Mouse (Mus musculus): ENCODE results near the gene Coro6. TPM values are rescaled to one million over a fixed set of nuclear protein-coding genes. Genes with fewer than 3 reads are reported as not detected.

Gene Coro6
- polyA plus RNA-seq, 1 experiment = 0.02 TPM

GRCm38 (mm10) chr11:77483510-77484255 lies 21.5 kb downstream of the Coro6 start:
- no peak for TF ChIP-seq GATA1 (IDR thresholded peaks at IDR 0.05; ENCODE audit: low read length)

DNA sequence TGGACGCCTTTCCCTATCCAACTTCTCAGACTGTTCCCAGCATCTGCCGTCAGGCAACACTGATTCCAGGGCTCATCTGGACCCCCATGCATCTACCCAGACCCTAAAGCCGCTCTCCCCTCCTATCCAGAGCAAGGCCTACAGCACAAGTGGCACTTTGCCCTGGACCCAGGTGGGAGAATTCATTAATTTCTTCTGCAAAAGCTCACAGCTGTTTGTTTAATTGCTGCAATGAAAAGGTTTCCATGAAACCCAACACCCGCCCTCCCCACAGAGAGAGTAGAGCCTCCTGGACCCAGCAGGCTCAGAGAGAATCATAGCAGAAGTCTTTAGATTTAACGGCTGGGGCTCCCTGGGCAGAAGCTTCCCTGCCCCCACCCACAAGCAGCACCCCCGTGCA lies 23.0 kb downstream of the Coro6 start:
- no peak for TF ChIP-seq GATA1 (IDR thresholded peaks at IDR 0.05; ENCODE audit: low read length)

- TF ChIP-seq GATA1 (IDR thresholded peaks at IDR 0.05; ENCODE audit: low read length) = no peak
Measured at GRCm38 (mm10) chr11:77486798-77487197, 24.6 kb downstream of the Coro6 start.

DNA sequence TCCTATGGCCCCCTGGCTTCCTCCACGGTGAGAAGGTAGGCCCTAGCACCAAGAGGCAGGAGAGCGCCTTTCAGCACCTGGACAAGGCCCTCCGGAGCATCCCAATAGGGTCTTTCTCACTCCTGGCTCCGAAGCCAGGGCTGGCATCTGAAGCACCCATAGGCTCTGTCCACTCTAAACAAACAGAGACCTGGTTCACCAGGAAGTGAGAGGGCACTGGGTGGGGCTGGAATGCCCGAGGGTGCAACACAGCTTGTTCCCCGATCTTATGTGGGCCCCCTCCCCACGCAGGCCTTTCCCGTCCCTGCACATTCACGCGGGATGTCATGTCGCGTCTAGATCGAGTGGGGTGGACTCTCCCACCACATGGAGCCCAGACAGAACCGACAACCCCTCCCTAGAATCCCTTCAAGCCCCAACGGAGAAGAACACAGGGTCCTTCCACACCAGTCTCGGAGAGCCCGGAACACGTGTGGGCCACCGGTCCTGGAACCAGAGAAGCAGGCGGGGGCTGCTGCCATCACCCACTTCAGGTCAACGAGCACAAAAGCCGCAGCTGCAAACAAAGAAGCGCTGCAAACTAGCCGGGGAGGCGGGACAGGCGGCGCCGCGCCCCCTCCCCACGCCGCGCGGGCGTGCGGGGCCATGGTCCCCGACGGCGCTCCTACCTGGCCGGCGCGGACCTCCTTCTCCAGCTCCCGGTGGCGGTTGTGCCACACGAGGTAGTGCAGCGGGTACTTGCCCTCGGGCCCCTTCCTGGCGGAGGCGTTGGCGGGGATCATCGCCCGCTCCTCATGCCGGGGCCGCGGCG lies 26.8 kb downstream of the Coro6 start:
- no peak for TF ChIP-seq GATA1 (IDR thresholded peaks at IDR 0.05; ENCODE audit: low read length)

GRCm38 (mm10) chr11:77489591-77490235 lies 27.5 kb downstream of the Coro6 start, which contains the start of gene Ankrd13b:
TSS of gene Ankrd13b (minus strand) at chr11:77489678.
- no peak for TF ChIP-seq GATA1 (IDR thresholded peaks at IDR 0.05; ENCODE audit: low read length)

- TF ChIP-seq GATA1 (IDR thresholded peaks at IDR 0.05; ENCODE audit: low read length) = no peak
Measured at GRCm38 (mm10) chr11:77490451-77490850, 28.2 kb downstream of the Coro6 start.

DNA sequence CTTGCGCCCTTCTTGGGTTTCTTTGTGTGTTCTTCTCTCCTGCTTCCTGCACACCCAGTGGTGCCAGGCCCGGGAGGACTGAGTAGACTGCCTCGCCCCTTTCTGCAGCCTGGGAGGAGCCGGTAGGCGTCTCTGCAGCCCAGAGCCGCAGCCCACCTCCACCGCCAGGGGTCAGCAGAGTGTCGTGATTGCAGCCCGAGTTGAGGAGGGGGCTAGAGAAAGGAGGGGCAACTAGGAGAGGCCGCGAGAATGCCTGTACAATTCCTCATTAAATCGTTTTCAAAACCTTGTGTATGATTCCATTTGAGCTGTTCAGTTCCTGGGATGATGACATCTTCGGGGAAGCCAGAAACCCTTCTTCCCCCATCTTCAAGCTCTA lies 28.9 kb downstream of the Coro6 start:
- TF ChIP-seq GATA1 (IDR thresholded peaks at IDR 0.05; ENCODE audit: low read length) = no peak

DNA sequence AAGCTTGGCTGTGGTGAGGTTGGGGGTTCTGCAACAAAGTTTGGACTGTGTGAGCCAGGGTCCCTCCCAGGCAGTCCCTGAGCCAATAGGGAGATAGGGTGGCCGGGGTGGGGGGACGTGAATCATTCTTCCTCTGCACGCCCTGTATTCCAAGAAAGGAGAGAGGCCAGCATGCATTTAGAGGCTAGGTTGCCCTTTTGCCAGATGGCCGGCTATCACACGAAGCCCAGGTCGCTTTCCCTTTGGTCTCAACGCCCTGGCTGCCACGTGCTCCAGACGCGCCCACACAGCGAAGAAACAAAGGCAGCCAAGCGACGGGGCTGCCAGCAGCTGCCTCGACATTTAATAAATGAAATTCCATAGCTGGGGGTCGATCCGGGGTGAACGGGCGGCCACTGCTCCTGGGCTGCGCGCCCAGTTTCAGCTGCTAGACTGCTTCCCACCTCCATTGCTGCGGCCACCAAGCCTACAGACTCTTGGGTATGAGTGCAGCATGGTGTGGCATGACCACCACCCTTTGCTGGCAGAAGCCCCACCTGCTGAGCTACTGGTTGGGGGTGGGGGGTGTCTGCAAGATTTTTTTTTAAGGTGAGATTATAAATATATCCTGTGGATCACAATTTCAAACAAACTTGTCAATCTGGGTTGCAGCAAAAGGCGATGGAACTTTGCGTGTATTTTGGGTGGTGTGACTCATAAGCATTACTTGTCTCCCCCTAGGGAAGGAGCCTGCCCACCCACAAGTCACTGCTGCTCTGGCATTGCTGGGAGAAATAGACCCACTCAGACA lies 29.5 kb downstream of the Coro6 start:
- TF ChIP-seq GATA1 (IDR thresholded peaks at IDR 0.05; ENCODE audit: low read length) = no peak

- no peak for TF ChIP-seq GATA1 (IDR thresholded peaks at IDR 0.05; ENCODE audit: low read length)
Measured at GRCm38 (mm10) chr11:77492311-77492871, 30.2 kb downstream of the Coro6 start.

DNA sequence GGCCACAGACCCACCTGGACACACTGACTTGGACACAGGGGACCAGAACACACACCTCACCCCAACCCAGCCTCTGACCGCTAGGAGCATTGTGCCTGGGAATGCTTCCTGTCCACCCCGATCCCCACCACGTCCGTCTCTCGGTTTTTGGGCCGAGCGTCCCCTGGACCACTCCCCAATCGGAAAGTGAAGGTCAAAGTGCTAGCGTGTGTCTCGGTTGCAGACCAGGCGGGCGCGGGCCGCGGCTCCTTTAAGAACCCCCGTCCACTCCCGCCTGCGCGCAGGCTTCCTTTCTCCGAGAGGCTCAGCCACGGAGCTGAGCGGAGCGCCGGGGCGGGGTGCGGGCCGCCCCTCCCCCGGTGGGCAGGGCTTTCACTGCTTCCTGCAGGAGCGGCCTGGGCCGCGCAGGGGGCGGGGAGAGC lies 30.7 kb downstream of the Coro6 start:
- TF ChIP-seq GATA1 (IDR thresholded peaks at IDR 0.05; ENCODE audit: low read length) = no peak

GRCm38 (mm10) chr11:77493512-77494343 lies 31.5 kb downstream of the Coro6 start, which contains the start of gene Git1:
TSS of gene Git1 (plus strand) at chr11:77493562.
- TF ChIP-seq GATA1 (IDR thresholded peaks at IDR 0.05; ENCODE audit: low read length) = no peak

DNA sequence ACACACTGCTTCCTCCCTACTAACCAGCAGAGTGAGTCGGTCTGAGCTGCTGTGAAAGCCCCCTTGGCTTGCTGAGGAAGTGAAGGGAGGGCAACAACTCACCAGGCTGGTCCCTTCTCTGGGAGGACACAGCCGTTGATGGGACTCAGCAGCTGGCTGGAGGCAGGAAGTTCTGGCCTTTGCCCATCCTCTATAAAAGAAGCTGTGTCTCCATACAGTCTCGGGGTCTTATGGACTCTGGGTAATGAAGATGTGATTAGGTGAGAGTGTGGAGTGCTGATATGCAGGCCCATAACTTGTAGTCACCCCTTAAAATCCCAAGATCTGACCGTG lies 32.1 kb downstream of the Coro6 start:
- TF ChIP-seq GATA1 (IDR thresholded peaks at IDR 0.05; ENCODE audit: low read length) = no peak

- TF ChIP-seq GATA1 (IDR thresholded peaks at IDR 0.05; ENCODE audit: low read length) = no peak
Measured at GRCm38 (mm10) chr11:77494782-77495181, 32.6 kb downstream of the Coro6 start.

- no peak for TF ChIP-seq GATA1 (IDR thresholded peaks at IDR 0.05; ENCODE audit: low read length)
Measured at GRCm38 (mm10) chr11:77495507-77495906, 33.3 kb downstream of the Coro6 start.
